Mouse (Mus musculus): Measurements from ENCODE around the gene Fam189a1. TPM values are rescaled to one million over a fixed set of nuclear protein-coding genes. Genes with fewer than 3 reads are reported as not detected.

Fam189a1 gene
- polyA plus RNA-seq (2014; fragmentation: Illumina TruSeq; extraction: RNeasy Lipid Tissue Mini Kit (QIAGEN cat#74804); ENCODE audit: low replicate concordance), result 0.15 TPM

GRCm38 (mm10) chr7:65156514-65156911 lies at the start of gene Fam189a1:
TSS of gene Fam189a1 (minus strand) at chr7:65156570.

GRCm38 (mm10) chr7:64872743-64873241 lies 283.6 kb downstream of the Fam189a1 start, which contains the start of gene Nsmce3:
TSS of gene Nsmce3 (minus strand) at chr7:64872997.

